Mouse (Mus musculus) cortical plate, adult 2 months (tissue): ENCODE data around the gene Rtl8c. TPM values are rescaled to one million over a fixed set of nuclear protein-coding genes. Genes with fewer than 3 reads are reported as not detected.
"Not testable (repeated sequence)": the region's sequence is repeated elsewhere in the genome, so short reads cannot be mapped to it uniquely, and the experiment has no call there.

Source experiments
- H3K27ac ChIP-seq: fragments of 200-500 bp; 2 replicates; pipeline ENCODE4 v1.5.1; 2012; ENCODE audit warnings: low read length, control low read depth, inconsistent platforms; ENCODE audit not compliant: insufficient read depth
- H3K4me1 ChIP-seq: fragments of 200-500 bp; 2 replicates; pipeline ENCODE4 v1.6.1; 2011; ENCODE audit warnings: low read length; ENCODE audit not compliant: control insufficient read depth, insufficient read depth
- H3K4me3 ChIP-seq: fragments of 200-500 bp; 2 replicates; pipeline ENCODE4 v1.5.1; 2011; ENCODE audit warnings: mild to moderate bottlenecking, low read length, control low read depth; ENCODE audit not compliant: insufficient read depth
- CTCF ChIP-seq: fragments of 200-500 bp; IDR thresholded peaks from 2 replicates; pipeline ENCODE4 v1.5.1; 2011; ENCODE audit warnings: mild to moderate bottlenecking, control low read depth, low read length; ENCODE audit not compliant: insufficient read depth; ENCODE audit errors: extremely low read depth
- POLR2A ChIP-seq: fragments of 200-500 bp; IDR thresholded peaks from 2 replicates; pipeline ENCODE4 v1.6.1; 2011; ENCODE audit warnings: mild to moderate bottlenecking, low read length, control low read depth; ENCODE audit not compliant: insufficient read depth; ENCODE audit errors: extremely low read depth
- polyA plus RNA-seq: library from polyadenylated mRNA; depleted of rRNA; stranded (reverse); fragments of >200 nt; gene quantifications from 2 replicates; pipeline ENCODE4 v1.2.3, GENCODE M21; 2012; rRNA removed

The Rtl8c gene
- 228 and 234 TPM in 2 replicates for polyA plus RNA-seq

DNA sequence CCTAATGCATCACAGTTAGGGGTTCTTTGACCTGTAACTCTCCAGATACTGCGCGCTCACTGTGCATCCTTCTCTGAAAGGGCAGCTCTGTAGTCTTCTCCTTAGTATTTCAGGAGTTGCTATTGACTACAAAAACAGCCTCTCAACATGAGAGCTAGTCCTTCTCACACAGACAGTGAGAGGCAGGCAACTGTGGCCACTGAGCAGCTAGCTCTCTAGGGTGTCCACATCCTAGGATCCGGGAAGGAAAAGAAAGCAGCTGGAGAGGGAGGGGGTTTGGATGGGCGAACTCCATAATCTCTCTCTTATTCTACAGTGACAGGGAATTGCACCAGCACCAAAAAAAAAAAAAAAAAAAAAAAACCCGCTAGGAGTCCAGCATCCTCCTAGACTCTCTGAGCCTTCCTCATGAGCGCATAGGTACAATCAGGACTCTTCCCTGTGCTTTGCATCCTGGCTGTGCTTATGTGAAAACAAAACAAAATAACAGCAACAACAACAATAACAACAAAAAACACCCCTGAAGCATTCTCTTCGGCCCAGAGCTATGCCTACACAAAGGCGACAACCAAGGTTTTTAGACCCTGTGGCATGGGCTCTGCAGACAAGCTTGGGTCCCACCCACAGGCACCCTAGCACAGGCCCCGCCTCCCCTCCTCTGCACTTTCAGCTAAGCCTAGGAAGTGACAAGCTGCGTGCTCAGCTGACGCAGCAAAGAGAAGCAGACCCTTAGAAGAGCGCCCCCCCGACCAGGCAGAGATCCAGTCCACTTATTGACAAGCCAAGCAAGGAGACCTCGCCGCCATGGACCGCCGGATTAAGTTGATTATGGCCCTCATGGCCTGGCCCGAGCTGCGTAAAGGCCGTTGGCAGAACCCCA is at the start of gene Rtl8c:
Gene Rtl8c (plus strand): TSS at position 791 of the 880 bp plus-strand sequence.
- Histone ChIP-seq H3K4me1 (no peaks in the 10 kb centered on the region), H3K4me3 (peak within 1 kb of the TSS; percentile 99), H3K27ac (peak within 1 kb of the TSS; percentile 99)
- TF ChIP-seq CTCF (no peak), POLR2A (peak; percentile 67)

DNA sequence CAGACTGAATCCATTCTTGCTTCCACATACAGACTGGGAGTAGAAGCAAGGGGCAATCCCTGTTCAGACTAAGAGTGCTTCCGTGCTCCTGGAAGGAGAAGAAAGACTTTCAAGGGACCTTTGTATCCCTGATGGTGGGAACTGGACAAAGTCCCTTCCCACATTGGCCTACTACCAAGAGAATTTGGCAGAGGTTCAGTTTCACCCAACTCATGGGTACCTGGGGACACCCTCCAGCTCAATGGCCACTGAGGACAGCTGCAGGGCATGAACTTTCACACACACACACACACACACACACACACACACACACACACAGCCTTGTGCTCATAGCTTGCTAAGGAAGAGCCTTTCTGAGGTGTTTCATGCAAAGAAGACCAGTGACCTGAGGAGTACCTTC is 28.5 kb upstream of the Rtl8c start:
- no peak for TF ChIP-seq CTCF
- TF ChIP-seq POLR2A = no peak
- no peak overlapping the region for H3K27ac ChIP-seq
- no peaks in the 10 kb centered on the region for H3K4me1 ChIP-seq
- no peak overlapping the region for H3K4me3 ChIP-seq

DNA sequence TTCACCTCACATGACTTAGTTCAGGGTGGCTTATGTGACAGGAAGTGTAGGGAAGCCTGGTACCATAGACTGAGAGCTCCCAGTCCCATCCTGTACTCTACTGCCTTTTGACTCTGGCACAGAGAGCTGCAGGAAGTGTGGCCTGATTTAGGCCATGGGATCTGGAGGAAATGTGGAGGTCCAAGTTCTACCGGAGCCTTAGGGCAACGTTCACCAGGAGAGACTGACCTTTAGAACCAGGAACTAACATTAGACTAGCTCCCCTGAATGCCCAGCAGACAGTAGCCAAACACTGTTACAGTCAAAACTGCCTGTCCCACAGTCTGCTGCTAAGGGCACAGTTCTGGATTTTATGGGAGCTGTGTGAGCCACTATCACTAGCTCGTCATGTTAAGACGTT is 26.4 kb upstream of the Rtl8c start:
- not testable (repeated sequence) for H3K27ac ChIP-seq, H3K4me3 ChIP-seq, H3K4me1 ChIP-seq

DNA sequence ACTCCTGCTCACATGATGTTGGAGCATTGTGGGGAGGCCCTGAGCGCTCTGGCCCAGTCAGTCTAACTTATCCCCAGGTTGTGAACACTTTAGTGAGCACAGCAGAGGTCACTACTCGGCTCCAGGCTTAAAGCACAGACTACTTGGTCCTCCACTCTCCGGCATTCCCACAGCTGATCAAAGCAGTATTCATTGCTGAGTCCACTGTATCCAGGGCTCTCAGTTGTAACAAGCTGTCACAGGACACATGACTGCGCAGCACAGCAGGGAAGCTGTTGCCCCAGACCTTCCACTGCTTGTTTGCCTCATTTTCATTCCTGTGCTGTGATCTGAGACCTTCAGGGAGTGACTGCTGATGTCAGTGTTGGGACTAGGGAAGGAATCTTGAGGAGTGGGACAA is 24.4 kb upstream of the Rtl8c start:
- H3K4me1 ChIP-seq, H3K4me3 ChIP-seq, H3K27ac ChIP-seq: not testable (repeated sequence)

DNA sequence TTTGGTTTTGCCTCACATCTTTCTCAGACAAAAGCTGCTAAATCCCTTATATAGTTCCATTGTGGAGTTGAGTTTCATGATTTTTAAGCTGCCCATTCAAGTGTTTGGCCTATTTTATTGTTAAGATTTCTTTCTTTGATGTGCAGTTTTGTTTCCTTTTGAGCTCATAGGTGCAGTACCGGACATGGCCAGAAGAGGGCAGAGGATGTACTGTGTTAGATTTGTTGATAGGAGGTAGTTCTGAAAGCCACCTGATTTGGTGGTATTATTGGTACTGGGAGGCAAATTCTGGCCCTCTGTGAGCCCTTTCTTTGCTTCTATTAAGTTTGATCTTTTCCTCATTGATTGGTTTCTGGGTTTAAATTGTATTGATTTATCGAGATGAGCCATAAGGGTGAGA is 7.8 kb upstream of the Rtl8c start:
- H3K4me3 ChIP-seq, H3K27ac ChIP-seq, H3K4me1 ChIP-seq: not testable (repeated sequence)

DNA sequence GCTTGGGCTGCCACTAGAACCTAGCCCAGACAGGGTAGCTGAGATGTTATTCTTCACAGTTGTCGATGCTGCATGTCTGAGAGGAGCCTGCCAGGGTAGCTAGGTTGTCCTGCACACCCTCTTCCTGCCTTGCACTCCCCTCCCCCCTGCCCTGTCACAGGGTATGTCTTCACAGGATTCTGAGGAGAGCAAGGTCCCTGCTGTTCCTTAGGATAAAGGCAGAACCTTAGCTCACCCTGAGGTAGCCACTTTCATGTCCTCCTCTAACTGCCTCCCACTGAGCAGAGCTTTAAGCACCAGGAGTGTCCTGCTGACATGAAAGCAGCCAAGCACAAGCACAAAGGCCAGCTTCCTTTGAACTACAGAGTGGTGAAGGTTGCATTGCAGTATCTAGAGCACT is 1.7 kb upstream of the Rtl8c start:
- H3K4me3 ChIP-seq, H3K4me1 ChIP-seq, H3K27ac ChIP-seq: not testable (repeated sequence)

DNA sequence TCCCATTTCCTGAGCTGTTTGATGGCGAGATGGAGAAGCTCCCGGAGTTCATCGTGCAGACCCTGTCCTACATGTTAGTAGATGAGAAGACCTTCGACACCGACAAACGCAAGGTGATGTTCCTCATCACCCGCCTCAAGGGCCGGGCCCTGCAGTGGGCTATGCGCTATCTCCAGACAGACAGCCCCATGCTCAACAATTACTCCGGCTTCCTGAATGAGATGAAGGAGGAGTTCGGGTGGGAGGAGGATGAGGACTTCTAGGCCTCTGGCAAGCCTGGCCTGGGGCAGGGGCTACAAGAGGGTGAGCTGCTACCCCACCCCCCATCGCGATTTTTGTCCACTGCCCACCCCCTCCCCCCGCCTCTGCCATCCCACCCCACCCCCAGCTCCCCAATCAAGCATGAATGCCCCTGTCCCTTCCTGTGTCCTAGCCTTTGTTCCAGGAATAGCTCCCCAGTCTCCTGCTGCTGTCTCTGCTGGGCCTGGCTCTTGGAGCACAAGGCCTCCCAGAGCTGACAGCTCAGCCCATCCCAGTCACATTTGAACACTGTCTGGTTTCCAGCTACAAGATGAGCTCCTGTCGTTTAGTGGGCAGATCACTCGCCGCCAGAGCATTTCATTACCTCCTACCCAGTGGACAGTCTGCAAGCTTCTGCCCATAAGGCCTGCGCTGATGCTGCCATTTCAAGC is 436 bp downstream of the Rtl8c start:
- TF ChIP-seq POLR2A = peak; percentile 38; the same call in 1 of the 2 replicates
- TF ChIP-seq CTCF = no peak
- H3K27ac ChIP-seq = peak overlapping the region; percentile 99
- no peaks in the 10 kb centered on the region for H3K4me1 ChIP-seq
- peak overlapping the region; percentile 99 for H3K4me3 ChIP-seq

DNA sequence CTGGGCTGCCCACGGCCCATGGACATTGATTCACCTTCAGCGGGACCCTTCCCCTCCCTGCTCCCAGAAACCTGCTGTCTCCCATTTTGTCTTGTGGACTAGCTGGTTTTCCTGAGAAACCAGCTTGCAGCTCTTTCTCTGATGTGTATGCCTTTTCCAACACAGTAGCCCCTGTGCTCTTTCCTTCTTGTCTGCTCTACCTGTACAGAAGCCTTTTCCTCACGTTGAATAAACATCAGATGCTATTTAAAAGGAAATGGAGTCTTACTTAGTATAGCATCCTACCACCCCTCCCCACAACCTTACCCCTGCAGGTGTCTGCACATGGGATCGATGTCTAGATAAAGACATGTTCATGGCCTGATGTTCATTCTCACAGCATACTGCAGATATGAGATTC is 1.0 kb downstream of the Rtl8c start, which contains the start of gene Gm14597:
Gene Gm14597 (minus strand): TSS at position 101 of the 400 bp plus-strand sequence.
- peak within 1 kb of the TSS; percentile 99 for H3K27ac ChIP-seq
- H3K4me1 ChIP-seq = not testable (repeated sequence)
- peak within 1 kb of the TSS; percentile 99 for H3K4me3 ChIP-seq

DNA sequence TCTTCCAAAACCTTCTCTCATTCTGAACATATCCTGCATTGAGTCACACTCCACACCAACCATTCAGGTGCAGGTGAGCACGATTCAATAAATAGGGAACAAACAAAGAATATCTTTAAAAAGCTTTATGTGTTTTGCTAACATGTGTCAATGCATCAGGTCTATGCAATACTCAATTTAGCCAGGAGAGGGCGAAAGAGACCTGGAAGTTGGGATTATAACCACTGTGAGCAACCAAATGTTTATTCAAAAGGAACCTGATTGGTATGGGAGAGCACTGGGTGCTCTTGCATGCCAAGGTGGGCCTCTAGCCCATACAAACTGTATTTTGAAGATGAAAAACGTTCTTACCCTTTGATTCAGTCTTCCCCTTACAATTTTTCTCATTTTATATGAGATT is 2.7 kb downstream of the Rtl8c start:
- TF ChIP-seq POLR2A (no peak), CTCF (peak; percentile 45; the same call in 1 of the 2 replicates)
- no peak overlapping the region for H3K4me3 ChIP-seq

DNA sequence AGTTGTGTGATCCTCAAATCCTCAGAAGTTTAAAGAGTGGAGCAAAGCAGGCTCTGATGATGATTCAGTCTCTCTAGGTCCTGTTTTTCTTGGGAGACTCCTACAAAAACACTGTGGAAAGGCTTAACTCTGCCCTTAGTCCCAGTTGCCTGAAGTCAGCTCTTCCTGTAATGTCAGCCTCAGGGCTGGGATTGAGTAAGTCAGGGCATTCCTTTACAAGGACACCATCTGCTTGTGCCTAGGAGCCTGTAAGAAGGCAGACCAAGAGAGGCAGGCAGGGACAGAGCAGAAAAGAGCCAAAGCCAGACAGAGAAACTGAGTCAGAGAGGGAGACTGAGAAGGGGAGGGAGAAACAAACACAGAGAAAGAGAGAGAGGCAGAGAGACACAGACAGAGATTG is 3.6 kb downstream of the Rtl8c start:
- H3K27ac ChIP-seq, H3K4me1 ChIP-seq, H3K4me3 ChIP-seq: not testable (repeated sequence)

More for the DNA sequence above, 2.7 kb downstream of the Rtl8c start:
- Histone ChIP-seq H3K27ac (no peak overlapping the region), H3K4me1 (no peaks in the 10 kb centered on the region)

DNA sequence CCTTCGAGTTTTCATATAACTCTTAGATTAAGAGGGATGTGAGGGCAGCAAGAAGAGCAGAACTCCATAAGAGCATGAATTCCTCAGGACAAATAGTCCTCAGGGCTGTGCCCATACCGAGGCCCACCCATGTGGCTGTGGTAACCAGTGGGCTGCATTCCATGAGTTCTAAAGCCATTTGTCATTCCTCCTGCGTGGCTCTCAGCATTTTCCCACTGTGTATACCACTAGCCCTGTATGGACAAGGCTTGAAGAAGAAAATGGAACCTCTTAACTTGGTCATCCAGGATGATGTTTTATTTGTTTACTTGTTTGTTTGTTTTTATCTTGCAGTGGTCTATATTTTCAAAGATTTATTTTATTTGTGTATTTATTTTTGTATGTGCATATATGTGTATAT is 30.3 kb downstream of the Rtl8c start:
- not testable (repeated sequence) for H3K4me1 ChIP-seq, H3K4me3 ChIP-seq, H3K27ac ChIP-seq

DNA sequence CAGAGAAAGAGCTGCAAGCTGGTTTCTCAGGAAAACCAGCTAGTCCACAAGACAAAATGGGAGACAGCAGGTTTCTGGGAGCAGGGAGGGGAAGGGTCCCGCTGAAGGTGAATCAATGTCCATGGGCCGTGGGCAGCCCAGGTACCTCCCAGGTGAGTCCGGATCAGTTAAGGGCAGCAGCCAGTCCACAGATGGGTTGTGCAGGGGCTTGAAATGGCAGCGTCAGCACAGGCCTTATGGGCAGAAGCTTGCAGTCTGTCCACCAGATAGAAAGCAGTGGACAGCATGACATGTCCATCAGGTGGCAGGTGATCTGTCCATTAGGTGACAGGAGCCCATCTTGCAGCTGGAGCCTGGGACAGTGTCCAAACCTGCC is 34.8 kb downstream of the Rtl8c start:
- not testable (repeated sequence) for H3K27ac ChIP-seq, H3K4me3 ChIP-seq, H3K4me1 ChIP-seq
